Mouse (Mus musculus): ENCODE measurements around the gene Tenm2.

Tenm2 gene

GRCm38 (mm10) chr11:36036061-36036695 is 1199.6 kb downstream of the Tenm2 start:
- DNase-seq = peak; percentile 69

DNA sequence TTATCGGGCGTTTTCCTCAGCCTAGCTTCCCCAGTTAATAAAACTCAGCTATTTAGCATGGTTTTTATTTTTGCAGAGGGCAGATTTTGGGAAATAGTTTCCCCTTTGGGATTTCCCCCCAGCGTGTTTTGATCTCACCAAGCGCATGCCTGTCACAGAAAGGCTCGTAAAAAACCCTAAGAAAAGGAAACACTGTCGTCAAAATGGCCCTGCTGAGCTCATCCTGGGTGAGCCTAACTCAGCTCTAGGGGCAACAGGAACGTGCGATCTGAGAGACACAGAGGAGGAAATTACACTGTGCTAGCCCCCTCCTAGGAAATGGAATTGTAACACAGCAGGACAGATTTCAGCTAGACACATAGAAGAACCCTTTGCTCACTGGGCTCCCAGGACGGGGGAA is 1204.0 kb downstream of the Tenm2 start:
- DNase-seq = no peak

DNA sequence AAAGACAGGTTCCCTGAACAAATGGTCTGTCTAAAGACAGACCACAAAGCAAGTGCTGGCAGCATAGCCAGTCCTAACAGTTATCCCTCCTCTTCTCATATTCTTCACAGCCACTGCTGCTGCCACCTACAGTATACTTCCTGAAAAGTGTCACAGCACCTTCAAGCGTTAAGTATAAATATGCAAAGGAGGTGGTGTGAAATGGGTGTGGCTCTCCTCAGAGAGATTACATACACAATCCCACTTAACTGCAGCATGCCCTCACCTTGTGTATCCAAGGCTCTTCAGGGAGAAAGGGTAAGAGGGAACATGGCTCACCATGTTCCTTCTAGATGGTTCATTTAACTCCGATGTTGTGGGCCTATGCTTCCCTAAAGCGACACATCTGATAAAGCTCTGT is 1215.8 kb downstream of the Tenm2 start:
- no peak for DNase-seq

DNA sequence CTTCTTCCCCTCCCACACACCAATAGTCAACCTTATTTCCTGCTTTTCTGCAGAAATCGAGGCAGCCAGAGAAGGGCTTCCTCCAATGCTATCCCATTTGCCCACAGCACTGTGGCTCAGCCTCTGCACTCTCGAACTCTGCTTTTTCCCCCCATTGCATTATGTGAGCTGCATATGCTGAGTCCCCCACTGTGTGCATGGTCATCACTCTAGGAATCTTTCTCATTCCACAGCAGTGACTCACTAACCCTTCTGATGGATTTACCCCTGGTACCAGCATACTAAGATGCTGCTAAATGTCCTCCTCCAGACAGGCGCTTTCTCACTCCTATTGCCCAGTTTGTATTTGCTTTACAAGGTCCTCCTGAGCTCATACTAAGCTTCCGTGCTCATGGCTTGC is 1222.6 kb downstream of the Tenm2 start:
- DNase-seq = no peak

GRCm38 (mm10) chr11:36009281-36010208 is 1226.2 kb downstream of the Tenm2 start:
- no peak for DNase-seq

- no peak for DNase-seq
Measured at GRCm38 (mm10) chr11:36002900-36003299, 1232.9 kb downstream of the Tenm2 start.

- DNase-seq = peak; percentile 92
Measured at GRCm38 (mm10) chr11:36001282-36001970, 1234.3 kb downstream of the Tenm2 start.

GRCm38 (mm10) chr11:36000585-36001281 is 1235.0 kb downstream of the Tenm2 start:
- no peak for DNase-seq

DNA sequence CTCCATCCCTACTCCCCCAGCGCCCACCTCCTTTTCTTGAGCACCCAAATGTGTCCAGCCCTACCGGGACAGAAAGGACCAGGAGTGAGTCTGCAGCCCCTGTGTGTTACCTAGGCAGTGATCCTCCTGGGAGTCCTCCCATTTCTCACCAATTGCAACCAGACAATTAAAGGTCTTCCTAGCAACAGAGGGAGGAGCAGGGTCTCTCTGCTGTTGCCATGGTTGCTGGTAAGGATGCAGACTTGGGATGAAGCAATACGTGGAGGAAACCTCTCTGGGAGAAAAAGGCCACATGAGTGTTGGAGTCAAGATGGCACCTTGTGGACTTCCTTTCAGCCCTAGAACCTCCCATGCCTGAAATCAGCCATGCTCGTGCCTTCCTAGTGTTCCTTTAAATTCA is 1235.7 kb downstream of the Tenm2 start:
- DNase-seq = no peak

GRCm38 (mm10) chr11:35998048-35998447 is 1237.7 kb downstream of the Tenm2 start:
- DNase-seq = no peak

GRCm38 (mm10) chr11:35995310-35995709 is 1240.5 kb downstream of the Tenm2 start:
- DNase-seq = no peak

- DNase-seq = peak; percentile 61
Measured at GRCm38 (mm10) chr11:35991846-35992245, 1243.9 kb downstream of the Tenm2 start.

- no peak for DNase-seq
Measured at GRCm38 (mm10) chr11:35989967-35990366, 1245.8 kb downstream of the Tenm2 start.

GRCm38 (mm10) chr11:35985841-35986393 is 1249.8 kb downstream of the Tenm2 start:
- DNase-seq = peak; percentile 93

DNA sequence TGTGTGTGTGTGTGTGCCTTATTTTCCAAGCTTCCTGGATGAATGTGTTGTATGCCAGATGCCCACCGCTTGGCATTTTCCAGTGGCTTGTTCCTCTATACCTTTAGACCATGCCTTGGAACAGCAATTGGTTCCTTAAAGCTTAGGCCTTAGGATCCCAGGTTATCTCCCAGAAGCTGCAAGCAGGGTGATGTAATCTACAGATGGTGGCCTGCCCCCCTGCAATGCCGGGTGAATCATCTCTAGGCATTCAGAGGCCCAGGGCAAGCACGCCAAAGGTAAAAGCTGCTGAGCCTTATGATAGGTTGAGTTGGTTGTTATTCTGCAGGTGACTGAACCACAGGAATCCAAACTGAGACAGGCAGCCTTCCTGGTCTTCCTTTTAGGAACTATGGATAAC is 1253.0 kb downstream of the Tenm2 start:
- DNase-seq = no peak

- DNase-seq = peak; percentile 71
Measured at GRCm38 (mm10) chr11:35980411-35980917, 1255.3 kb downstream of the Tenm2 start, which contains the start of gene Wwc1. Wwc1 (minus strand) TSS chr11:35980527.

DNA sequence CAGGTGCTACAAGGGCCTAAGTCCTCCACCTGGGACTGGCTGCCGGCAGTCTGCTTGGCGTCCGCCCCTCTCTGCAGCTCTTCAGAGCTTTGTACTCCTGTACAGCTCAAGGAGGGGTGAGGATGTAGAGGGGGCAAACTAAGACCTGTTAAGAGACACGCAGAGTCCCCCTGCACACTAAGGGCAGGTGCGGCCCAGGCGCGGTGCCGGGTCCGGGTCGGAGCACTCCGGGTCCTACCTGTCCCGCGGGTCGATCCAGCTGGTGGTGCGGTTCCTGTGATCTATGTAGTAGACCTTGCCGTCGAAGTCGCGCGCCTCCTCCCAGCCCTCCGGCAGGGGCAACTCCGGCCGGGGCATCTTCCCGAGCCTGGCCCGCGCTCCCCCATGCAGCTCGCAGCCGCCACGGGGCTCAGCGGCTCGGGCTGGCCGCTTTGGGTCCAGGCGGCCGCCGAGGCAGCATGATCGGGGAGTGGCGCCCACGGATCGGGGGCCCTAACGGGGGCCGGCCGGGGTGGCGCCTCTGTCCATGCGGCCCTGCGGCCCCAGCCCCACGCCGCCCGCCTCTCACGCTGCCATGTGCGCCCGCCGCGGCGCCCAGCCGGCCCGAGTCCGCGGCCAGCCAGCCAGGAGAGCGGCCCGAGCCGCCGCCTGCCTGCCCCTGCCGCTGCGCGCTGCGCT is 1255.9 kb downstream of the Tenm2 start:
- no peak for DNase-seq

- peak; percentile 42 for DNase-seq
Measured at GRCm38 (mm10) chr11:35979266-35979732, 1256.5 kb downstream of the Tenm2 start.

DNA sequence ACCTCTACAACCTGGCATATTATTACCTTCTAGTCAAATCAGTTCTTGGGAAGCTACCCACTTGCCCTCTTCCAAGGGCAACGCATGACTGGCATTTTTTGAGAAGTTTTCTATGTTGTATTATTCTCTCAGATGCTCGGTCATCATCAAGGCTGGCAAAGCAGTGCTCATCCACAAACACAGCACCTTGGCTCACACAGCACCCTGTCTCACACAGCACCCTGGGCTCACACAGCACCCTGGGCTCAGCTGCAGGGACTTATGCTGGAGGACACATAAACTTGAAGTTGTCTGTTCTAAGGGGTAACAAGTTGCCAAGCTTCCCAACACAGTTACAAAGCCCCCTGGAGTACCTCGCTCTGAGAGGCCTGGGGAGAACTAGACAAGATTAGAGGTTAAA is 1258.0 kb downstream of the Tenm2 start:
- no peak for DNase-seq

DNA sequence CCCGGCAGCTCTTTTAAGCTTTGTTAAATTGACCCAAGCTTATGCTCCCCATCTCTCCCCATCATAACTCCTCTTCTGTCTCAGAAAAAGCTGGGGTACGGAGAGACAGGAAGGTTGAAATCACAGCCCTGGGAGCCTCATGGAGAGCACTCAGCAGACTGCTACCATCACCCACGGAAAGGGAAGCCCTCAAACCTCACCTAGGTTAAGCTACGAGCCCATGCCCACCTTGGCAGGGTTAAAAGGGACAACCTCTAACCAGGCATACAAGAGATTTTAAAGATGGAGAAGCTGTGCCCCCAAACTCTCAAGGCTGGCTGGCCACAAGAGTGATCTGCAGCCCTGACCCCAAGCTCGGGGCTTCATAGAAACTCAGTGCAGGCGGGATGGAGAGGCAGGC is 1258.7 kb downstream of the Tenm2 start:
- no peak for DNase-seq

DNA sequence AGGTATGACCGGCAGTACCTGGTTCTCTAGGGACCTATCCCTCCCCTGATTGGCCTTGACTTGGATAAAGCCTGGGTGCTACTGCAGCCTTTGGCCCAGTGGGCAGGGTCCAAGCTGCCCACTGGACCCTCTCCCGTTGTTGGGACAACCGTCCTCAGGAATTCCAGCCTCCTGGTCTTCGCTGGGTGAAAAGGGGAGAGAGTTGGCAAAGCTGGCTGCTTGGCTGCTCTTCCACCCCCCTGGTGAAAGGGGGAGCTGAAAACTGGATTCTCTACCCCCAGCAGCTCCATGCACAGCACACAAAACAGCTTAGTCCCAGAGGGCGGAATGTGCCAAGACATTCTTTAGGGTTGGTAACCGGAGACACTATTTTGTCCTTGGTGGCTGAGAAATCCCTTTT is 1259.3 kb downstream of the Tenm2 start:
- peak; percentile 33 for DNase-seq

Measured in right cerebral cortex, adult 18-20 months (tissue).